Mouse (Mus musculus) liver, adult 2 months (tissue): ENCODE measurements at regions not wholly inside any gene's neighbourhood (a gene's known extent, or its start where the extent isn't known, plus 50 kb on each side); places are given as distances from the start of the nearest gene placed in this dataset.

Experiments
- CTCF ChIP-seq: fragments of 200-500 bp; IDR thresholded peaks from 2 replicates; pipeline ENCODE4 v1.5.1; 2011; ENCODE audit warnings: low read depth, low read length, control low read depth
- POLR2A ChIP-seq: fragments of 200-500 bp; IDR thresholded peaks from 2 replicates; pipeline ENCODE4 v1.6.1; 2011; ENCODE audit warnings: low read length, control low read depth; ENCODE audit not compliant: insufficient read depth; ENCODE audit errors: extremely low read depth

DNA sequence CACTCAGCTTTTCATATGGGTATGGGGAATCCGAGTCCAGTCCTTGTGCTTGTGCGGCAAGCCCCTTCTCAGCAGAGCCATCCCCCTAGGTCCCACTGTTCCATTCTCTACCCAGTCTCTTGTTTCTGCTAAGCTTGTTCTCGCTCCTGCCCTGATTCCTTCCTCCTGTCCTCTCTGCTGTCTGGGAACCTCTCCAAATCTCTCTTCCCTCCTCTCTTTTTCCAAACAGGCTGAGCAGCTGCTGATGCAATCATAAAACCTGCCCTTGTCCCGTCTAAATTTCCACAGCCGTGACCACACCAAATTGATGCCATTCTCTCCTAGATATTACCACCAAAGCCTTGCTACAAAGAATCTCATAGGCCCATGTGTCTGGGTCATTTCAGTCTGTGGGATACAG, 103.4 kb upstream of the Gcfc2 start:
- TF ChIP-seq CTCF (no peak), POLR2A (no peak)
